Mouse (Mus musculus): ENCODE measurements around the gene 4930407I10Rik. TPM values are rescaled to one million over a fixed set of nuclear protein-coding genes. Genes with fewer than 3 reads are reported as not detected.

Gene 4930407I10Rik
- polyA plus RNA-seq, 1 experiment from 2014 or later = not detected

GRCm38 (mm10) chr15:82032386-82032785 lies 26.6 kb upstream of the 4930407I10Rik start:
- Histone ChIP-seq H3K4me3 (no peak overlapping the region), H3K36me3 (peaks cover 83% of the 10 kb centered on the region), H3K27me3 (ENCODE audit: insufficient read depth, poor library complexity, severe bottlenecking) (no peaks in the 10 kb centered on the region), H3K9me3 (no peaks in the 10 kb centered on the region), H3K27ac (no peak overlapping the region), H3K4me1 (no peaks in the 10 kb centered on the region)
- no peak for DNase-seq (ENCODE audit: low spot score)
- WGBS = 88% methylated on average over 7 of the region's 7 CpGs

- Histone ChIP-seq H3K4me3 (no peak within 1 kb of the TSS), H3K4me1 (no peaks in the 10 kb centered on the region), H3K9me3 (no peaks in the 10 kb centered on the region), H3K27me3 (ENCODE audit: insufficient read depth, poor library complexity, severe bottlenecking) (no peaks in the 10 kb centered on the region), H3K36me3 (peaks cover 85% of the 10 kb centered on the region), H3K27ac (no peak within 1 kb of the TSS)
- no peak for DNase-seq (ENCODE audit: low spot score)
- WGBS = 94% methylated on average over 4 of the region's 4 CpGs
Measured at GRCm38 (mm10) chr15:82033762-82034161, 25.2 kb upstream of the 4930407I10Rik start, which contains the start of gene Desi1. Gene Desi1 (minus strand): TSS chr15:82033862.

- no peak overlapping the region for H3K4me3 ChIP-seq
- H3K27me3 ChIP-seq (ENCODE audit: insufficient read depth, poor library complexity, severe bottlenecking) = no peaks in the 10 kb centered on the region
- 76% methylated on average over 12 of the region's 12 CpGs for WGBS
- H3K4me1 ChIP-seq = no peaks in the 10 kb centered on the region
- H3K27ac ChIP-seq = no peak overlapping the region
- peaks cover 84% of the 10 kb centered on the region for H3K36me3 ChIP-seq
- H3K9me3 ChIP-seq = no peaks in the 10 kb centered on the region
- DNase-seq (ENCODE audit: low spot score) = no peak
Measured at GRCm38 (mm10) chr15:82035904-82036689, 22.9 kb upstream of the 4930407I10Rik start.

- peaks cover 4% of the 10 kb centered on the region; the same call in 1 of the 2 replicates for H3K4me1 ChIP-seq
- no peak overlapping the region for H3K27ac ChIP-seq
- no peaks in the 10 kb centered on the region for H3K9me3 ChIP-seq
- H3K4me3 ChIP-seq = no peak overlapping the region
- WGBS = 93% methylated on average over 1 of the region's 1 CpGs
- H3K27me3 ChIP-seq (ENCODE audit: insufficient read depth, poor library complexity, severe bottlenecking) = no peaks in the 10 kb centered on the region
- peaks cover 67% of the 10 kb centered on the region for H3K36me3 ChIP-seq
- DNase-seq (ENCODE audit: low spot score) = no peak
Measured at GRCm38 (mm10) chr15:82040650-82041049, 18.3 kb upstream of the 4930407I10Rik start.

GRCm38 (mm10) chr15:82044166-82044784 lies 14.7 kb upstream of the 4930407I10Rik start:
- no peak for DNase-seq (ENCODE audit: low spot score)
- Histone ChIP-seq H3K27ac (no peak overlapping the region), H3K27me3 (ENCODE audit: insufficient read depth, poor library complexity, severe bottlenecking) (peaks cover 3% of the 10 kb centered on the region; the same call in 1 of the 2 replicates), H3K4me1 (peaks cover 13% of the 10 kb centered on the region), H3K36me3 (peaks cover 34% of the 10 kb centered on the region), H3K9me3 (no peaks in the 10 kb centered on the region), H3K4me3 (no peak overlapping the region)
- WGBS = 96% methylated on average over 7 of the region's 7 CpGs

- H3K9me3 ChIP-seq = no peaks in the 10 kb centered on the region
- peak overlapping the region; percentile 98 for H3K27ac ChIP-seq
- 5% methylated on average over 26 of the region's 26 CpGs for WGBS
- peaks cover 6% of the 10 kb centered on the region; the same call in 1 of the 2 replicates for H3K27me3 ChIP-seq (ENCODE audit: insufficient read depth, poor library complexity, severe bottlenecking)
- H3K36me3 ChIP-seq = peaks cover 17% of the 10 kb centered on the region
- peaks cover 13% of the 10 kb centered on the region for H3K4me1 ChIP-seq
- DNase-seq (ENCODE audit: low spot score) = no peak
- peak overlapping the region; percentile 99 for H3K4me3 ChIP-seq
Measured at GRCm38 (mm10) chr15:82046246-82046891, 12.6 kb upstream of the 4930407I10Rik start.

- Histone ChIP-seq H3K9me3 (no peaks in the 10 kb centered on the region), H3K36me3 (peaks cover 15% of the 10 kb centered on the region), H3K27me3 (ENCODE audit: insufficient read depth, poor library complexity, severe bottlenecking) (peaks cover 6% of the 10 kb centered on the region), H3K27ac (peak within 1 kb of the TSS; percentile 98), H3K4me1 (peaks cover 13% of the 10 kb centered on the region), H3K4me3 (peak within 1 kb of the TSS; percentile 99)
- peak; percentile 95 for DNase-seq (ENCODE audit: low spot score)
- 1% methylated on average over 74 of the region's 74 CpGs for WGBS
Measured at GRCm38 (mm10) chr15:82047080-82047883, 11.7 kb upstream of the 4930407I10Rik start, which contains the start of gene Snu13. Gene Snu13 (minus strand): TSS chr15:82047598.

- 54% methylated on average over 5 of the region's 5 CpGs for WGBS
- no peaks in the 10 kb centered on the region for H3K36me3 ChIP-seq
Measured at GRCm38 (mm10) chr15:82052544-82052943, 6.4 kb upstream of the 4930407I10Rik start.

GRCm38 (mm10) chr15:82063909-82064308 lies 5.0 kb downstream of the 4930407I10Rik start:
- Histone ChIP-seq H3K36me3 (no peaks in the 10 kb centered on the region), H3K9me3 (no peaks in the 10 kb centered on the region), H3K4me3 (no peak overlapping the region), H3K27ac (no peak overlapping the region), H3K4me1 (no peaks in the 10 kb centered on the region), H3K27me3 (ENCODE audit: insufficient read depth, poor library complexity, severe bottlenecking) (peaks cover 69% of the 10 kb centered on the region)
- no peak for DNase-seq (ENCODE audit: low spot score)
- 60% methylated on average over 14 of the region's 14 CpGs for WGBS

More at GRCm38 (mm10) chr15:82052544-82052943, 6.4 kb upstream of the 4930407I10Rik start:
- no peaks in the 10 kb centered on the region for H3K9me3 ChIP-seq
- H3K4me1 ChIP-seq = no peaks in the 10 kb centered on the region
- no peak overlapping the region for H3K4me3 ChIP-seq
- peaks cover 6% of the 10 kb centered on the region for H3K27me3 ChIP-seq (ENCODE audit: insufficient read depth, poor library complexity, severe bottlenecking)
- DNase-seq (ENCODE audit: low spot score) = no peak
- H3K27ac ChIP-seq = no peak overlapping the region

GRCm38 (mm10) chr15:82065511-82065910 lies 6.6 kb downstream of the 4930407I10Rik start:
- WGBS = 21% methylated on average over 7 of the region's 7 CpGs
- H3K9me3 ChIP-seq = no peaks in the 10 kb centered on the region
- H3K4me1 ChIP-seq = peaks cover 5% of the 10 kb centered on the region
- H3K4me3 ChIP-seq = no peak overlapping the region
- DNase-seq (ENCODE audit: low spot score) = no peak
- H3K27ac ChIP-seq = no peak overlapping the region
- H3K36me3 ChIP-seq = no peaks in the 10 kb centered on the region
- peaks cover 85% of the 10 kb centered on the region for H3K27me3 ChIP-seq (ENCODE audit: insufficient read depth, poor library complexity, severe bottlenecking)

GRCm38 (mm10) chr15:82069898-82070297 lies 10.9 kb downstream of the 4930407I10Rik start, which contains the start of gene Mei1:
Gene Mei1 (plus strand): TSS chr15:82069996.
- 19% methylated on average over 40 of the region's 40 CpGs for WGBS
- no peak for DNase-seq (ENCODE audit: low spot score)
- H3K27ac ChIP-seq = no peak within 1 kb of the TSS
- no peaks in the 10 kb centered on the region for H3K36me3 ChIP-seq
- H3K9me3 ChIP-seq = no peaks in the 10 kb centered on the region
- peaks cover 5% of the 10 kb centered on the region for H3K4me1 ChIP-seq
- H3K27me3 ChIP-seq (ENCODE audit: insufficient read depth, poor library complexity, severe bottlenecking) = peaks cover 71% of the 10 kb centered on the region
- H3K4me3 ChIP-seq = peak within 1 kb of the TSS; percentile 41

GRCm38 (mm10) chr15:82071816-82072469 lies 13.0 kb downstream of the 4930407I10Rik start:
- 84% methylated on average over 26 of the region's 26 CpGs for WGBS
- Histone ChIP-seq H3K4me1 (peaks cover 5% of the 10 kb centered on the region), H3K27ac (no peak overlapping the region), H3K4me3 (no peak overlapping the region), H3K36me3 (no peaks in the 10 kb centered on the region), H3K27me3 (ENCODE audit: insufficient read depth, poor library complexity, severe bottlenecking) (peaks cover 54% of the 10 kb centered on the region), H3K9me3 (no peaks in the 10 kb centered on the region)
- DNase-seq (ENCODE audit: low spot score) = no peak

All from heart, embryonic 10.5 days (tissue).